Mouse (Mus musculus): ENCODE results near the gene Jade3. TPM values are rescaled to one million over a fixed set of nuclear protein-coding genes. Genes with fewer than 3 reads are reported as not detected.
A peak's percentile ranks its signal among the peaks of the same experiment; 100 is the strongest.

The Jade3 gene
- polyA plus RNA-seq, 1 experiment from 2014 or later: 10.1 TPM

DNA sequence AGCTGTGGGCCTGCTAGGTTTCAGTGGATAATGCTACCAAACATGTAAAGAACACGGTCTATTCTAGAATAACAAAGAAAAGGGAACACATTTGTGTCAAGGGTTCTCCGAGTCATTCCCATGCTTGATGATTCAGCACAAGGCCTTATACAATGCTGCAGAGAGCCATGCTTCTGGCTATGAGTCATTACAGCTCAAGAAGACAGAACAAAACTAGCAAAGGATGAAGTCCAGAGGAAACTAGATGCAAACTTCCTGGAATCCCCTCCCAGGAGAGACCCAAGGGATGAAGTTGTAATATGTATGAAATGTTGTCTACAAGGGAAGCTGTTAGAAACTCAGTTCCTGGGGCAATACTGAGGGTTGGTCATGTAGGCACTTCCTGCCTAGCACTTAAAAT is 7.0 kb upstream of the Jade3 start:
- H3K36me3 ChIP-seq: no peaks in the 10 kb centered on the region
- no peak overlapping the region for H3K4me2 ChIP-seq (replicated peaks)
- 0 out of 2 replicates have a peak, but pooled peaks cover 2% of the 10 kb centered on the region for H3K9me3 ChIP-seq
- no peaks in the 10 kb centered on the region for H3K4me1 ChIP-seq
- no peaks in the 10 kb centered on the region for H3K27me3 ChIP-seq
- no peak for ATAC-seq (ENCODE audit: low FRiP score, low read depth)
- 90% methylated on average over 2 of the region's 2 CpGs for WGBS
- H3K27ac ChIP-seq (replicated peaks): no peak overlapping the region
- H3K9ac ChIP-seq (replicated peaks): no peak overlapping the region
- H3K4me3 ChIP-seq: no peak overlapping the region

DNA sequence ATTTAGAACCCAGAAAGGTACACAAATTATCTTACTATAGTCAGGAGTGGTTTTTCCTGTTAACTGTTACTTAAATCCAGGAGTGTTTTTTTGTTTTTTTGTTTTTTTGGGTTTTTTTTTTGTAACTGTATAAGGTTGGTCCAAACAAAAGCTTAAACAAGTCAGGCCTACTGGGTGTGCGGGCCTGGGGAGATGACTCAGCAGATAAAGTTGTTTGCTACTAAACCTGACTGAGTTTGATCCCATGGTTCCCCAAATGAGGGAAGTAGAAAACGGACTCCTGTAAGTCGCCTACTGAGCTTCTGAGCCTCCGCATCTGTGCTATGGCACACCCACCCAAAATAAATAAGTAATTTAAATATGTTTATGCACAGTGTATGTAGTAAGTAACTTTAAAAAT is 6.0 kb upstream of the Jade3 start:
- Histone ChIP-seq H3K4me3 (no peak overlapping the region), H3K9ac (replicated peaks) (no peak overlapping the region), H3K36me3 (no peaks in the 10 kb centered on the region), H3K27me3 (no peaks in the 10 kb centered on the region), H3K4me1 (no peaks in the 10 kb centered on the region), H3K27ac (replicated peaks) (no peak overlapping the region), H3K4me2 (replicated peaks) (no peak overlapping the region), H3K9me3 (0 out of 2 replicates have a peak, but pooled peaks cover 2% of the 10 kb centered on the region)
- ATAC-seq (ENCODE audit: low FRiP score, low read depth): no peak
- WGBS: 78% methylated on average over 4 of the region's 4 CpGs

DNA sequence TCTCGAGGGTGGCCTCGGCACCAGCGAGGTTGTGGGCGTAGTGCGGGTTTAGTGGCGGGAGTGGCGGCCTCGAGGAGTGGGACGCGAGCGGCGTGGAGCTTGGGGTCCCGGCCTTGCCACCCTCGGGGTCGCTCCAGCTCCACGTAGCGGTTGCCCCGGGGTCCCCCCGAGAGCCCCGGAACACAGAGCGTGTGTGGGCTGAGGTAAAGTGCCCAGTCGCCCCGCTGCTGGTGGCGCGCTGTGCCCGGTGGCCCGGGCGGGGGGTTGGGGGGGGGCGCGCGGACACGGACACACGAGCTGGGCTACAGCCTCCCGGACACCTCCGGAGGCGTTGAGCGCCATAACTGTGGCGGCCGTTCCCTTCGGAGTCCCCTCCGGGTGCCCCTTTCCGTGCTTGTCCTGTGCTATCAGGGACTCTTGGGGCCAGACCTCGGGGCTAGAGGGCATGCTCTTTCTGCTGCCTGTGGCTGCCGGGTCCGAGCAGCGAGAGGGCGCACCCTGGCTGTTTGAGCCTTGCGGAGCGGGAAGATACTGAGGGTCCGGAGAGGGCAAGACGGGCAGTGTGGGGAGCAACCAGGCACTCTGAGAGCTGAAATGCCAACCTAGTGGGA is 456 bp downstream of the Jade3 start:
- H3K4me1 ChIP-seq: no peaks in the 10 kb centered on the region
- no peaks in the 10 kb centered on the region for H3K27me3 ChIP-seq
- H3K36me3 ChIP-seq: no peaks in the 10 kb centered on the region
- H3K4me2 ChIP-seq (replicated peaks): peak overlapping the region; percentile 54
- H3K4me3 ChIP-seq: peak overlapping the region; percentile 65
- peak overlapping the region; percentile 81 for H3K27ac ChIP-seq (replicated peaks)
- ATAC-seq (ENCODE audit: low FRiP score, low read depth): peak; percentile 50
- H3K9ac ChIP-seq (replicated peaks): peak overlapping the region; percentile 72
- H3K9me3 ChIP-seq: no peaks in the 10 kb centered on the region
- WGBS: 36% methylated on average over 49 of the region's 51 CpGs

DNA sequence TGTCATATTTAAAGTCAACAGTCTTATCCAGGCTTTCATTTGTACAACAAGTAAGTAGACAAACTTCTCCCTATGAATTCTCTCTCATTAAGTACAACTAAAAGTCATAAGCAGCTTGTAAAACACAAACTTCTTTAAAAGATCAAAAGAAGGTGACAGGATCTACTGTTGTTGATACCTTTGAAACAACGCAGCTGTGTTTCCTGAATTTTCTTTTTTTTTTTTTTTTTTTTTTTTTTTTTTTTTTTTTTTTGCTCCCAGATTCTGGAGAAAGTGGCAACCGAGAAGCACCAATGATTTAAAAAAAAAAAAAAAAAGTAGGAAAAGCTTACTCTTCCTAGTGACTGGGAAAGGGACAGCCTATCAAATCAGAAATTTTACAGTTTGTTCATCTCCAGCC is 57.7 kb downstream of the Jade3 start:
- 75% methylated on average over 2 of the region's 2 CpGs for WGBS
- Histone ChIP-seq H3K27ac (replicated peaks) (no peak overlapping the region), H3K4me2 (replicated peaks) (no peak overlapping the region), H3K4me3 (no peak overlapping the region), H3K27me3 (no peaks in the 10 kb centered on the region), H3K4me1 (no peaks in the 10 kb centered on the region), H3K9ac (replicated peaks) (no peak overlapping the region), H3K36me3 (no peaks in the 10 kb centered on the region), H3K9me3 (no peaks in the 10 kb centered on the region)
- ATAC-seq (ENCODE audit: low FRiP score, low read depth): no peak

DNA sequence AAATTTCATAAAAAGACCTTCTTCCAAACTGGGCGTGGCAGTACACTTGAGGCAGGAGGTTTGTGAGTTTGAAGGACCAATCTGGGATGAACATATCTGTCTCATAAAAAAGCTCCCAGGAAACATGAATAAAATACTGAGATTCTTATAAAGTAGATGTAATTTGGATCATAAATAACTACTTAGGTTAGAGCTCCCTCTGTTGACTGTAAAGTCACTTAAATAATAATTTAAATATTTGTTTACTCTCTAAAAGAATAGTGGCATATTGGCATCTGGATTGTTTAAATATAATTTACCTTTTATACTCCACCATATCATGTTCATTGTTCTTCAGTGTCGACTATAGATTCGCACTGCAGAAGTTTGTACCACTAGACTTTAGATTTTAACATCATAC is 72.2 kb downstream of the Jade3 start:
- Histone ChIP-seq H3K4me3 (no peak overlapping the region), H3K27ac (replicated peaks) (no peak overlapping the region), H3K36me3 (peaks cover 7% of the 10 kb centered on the region; the same call in 1 of the 2 replicates), H3K4me1 (no peaks in the 10 kb centered on the region), H3K9ac (replicated peaks) (no peak overlapping the region), H3K27me3 (no peaks in the 10 kb centered on the region), H3K4me2 (replicated peaks) (no peak overlapping the region), H3K9me3 (no peaks in the 10 kb centered on the region)
- no peak for ATAC-seq (ENCODE audit: low FRiP score, low read depth)
- WGBS: 83% methylated on average over 3 of the region's 3 CpGs

DNA sequence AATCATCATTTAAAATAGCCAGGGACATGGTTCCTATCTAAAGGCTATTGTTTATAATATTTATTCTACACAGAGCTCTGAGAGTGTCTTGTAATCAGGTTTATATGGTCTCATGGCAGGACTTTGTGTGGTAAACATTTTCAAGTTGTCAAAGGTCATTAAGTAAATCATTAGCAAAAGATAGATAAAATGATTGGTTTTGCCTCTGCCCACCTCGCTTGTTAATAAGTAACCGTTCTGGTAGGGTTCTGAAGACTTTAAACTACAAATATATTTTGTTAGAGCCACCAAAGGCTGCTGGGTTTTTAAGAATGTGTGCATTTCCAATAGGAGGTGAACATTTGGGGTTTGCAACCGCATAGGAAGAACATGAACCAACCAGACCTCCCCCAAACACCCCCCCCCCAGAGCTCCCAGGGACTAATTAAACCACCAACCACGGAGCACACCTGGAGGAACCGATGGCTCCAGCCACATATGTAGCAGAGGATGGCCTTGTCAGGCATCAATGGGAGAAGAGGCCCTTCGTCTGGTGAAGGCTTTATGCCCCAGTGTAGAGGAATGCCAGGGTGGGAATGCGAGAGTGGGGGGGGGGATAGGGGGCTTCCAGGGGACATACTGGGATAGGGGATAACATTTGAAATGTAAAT is 94.9 kb downstream of the Jade3 start:
- 82% methylated on average over 7 of the region's 7 CpGs for WGBS
- no peak overlapping the region for H3K27ac ChIP-seq (replicated peaks)
- H3K36me3 ChIP-seq: peaks cover 9% of the 10 kb centered on the region; the same call in 1 of the 2 replicates
- no peaks in the 10 kb centered on the region for H3K9me3 ChIP-seq
- H3K9ac ChIP-seq (replicated peaks): no peak overlapping the region
- no peak overlapping the region for H3K4me2 ChIP-seq (replicated peaks)
- no peak for ATAC-seq (ENCODE audit: low FRiP score, low read depth)
- H3K4me1 ChIP-seq: no peaks in the 10 kb centered on the region
- H3K27me3 ChIP-seq: no peaks in the 10 kb centered on the region
- no peak overlapping the region for H3K4me3 ChIP-seq

DNA sequence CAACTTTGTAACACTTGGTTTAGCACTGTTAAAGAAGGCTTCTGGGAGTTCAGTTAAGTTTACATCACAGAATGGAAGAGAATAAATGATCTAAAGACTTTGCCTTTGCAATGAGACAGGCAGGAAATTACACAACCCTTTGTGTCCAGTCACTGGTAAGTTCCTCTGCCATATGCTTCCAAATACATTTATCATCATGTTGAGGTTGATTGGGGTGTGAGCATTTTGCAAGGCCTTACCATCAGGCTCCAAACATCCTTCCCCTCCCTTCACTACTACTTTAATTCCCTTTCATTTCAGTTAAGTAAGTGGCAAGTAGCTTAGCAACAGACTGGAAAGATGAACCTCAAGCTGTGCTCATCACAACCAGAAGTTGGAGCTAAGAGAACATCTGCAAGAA is 96.1 kb downstream of the Jade3 start:
- Histone ChIP-seq H3K9me3 (no peaks in the 10 kb centered on the region), H3K4me3 (no peak overlapping the region), H3K4me1 (no peaks in the 10 kb centered on the region), H3K9ac (replicated peaks) (no peak overlapping the region), H3K36me3 (peaks cover 4% of the 10 kb centered on the region; the same call in 1 of the 2 replicates), H3K4me2 (replicated peaks) (no peak overlapping the region), H3K27ac (replicated peaks) (no peak overlapping the region), H3K27me3 (no peaks in the 10 kb centered on the region)
- no peak for ATAC-seq (ENCODE audit: low FRiP score, low read depth)

DNA sequence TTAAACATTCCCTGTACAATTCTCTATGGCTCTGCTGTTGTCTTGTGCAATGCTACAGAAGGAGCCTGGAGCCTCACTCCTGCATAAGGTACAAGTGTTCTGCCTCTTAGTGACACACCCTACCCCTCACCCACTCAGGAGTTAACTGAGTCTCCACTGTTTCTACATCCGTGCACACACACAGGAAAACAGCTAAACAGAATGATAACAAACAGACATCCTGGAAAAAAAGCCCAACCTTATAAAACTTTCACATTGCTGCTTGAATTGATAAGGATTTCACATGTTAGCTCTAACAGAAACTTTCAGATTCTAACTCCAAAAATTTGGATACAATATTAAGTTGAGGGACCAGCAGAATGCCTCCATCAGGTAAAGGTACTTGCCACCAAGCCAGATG is 107.1 kb downstream of the Jade3 start:
- H3K4me2 ChIP-seq (replicated peaks): no peak overlapping the region
- WGBS: 74% methylated on average over 1 of the region's 1 CpGs
- H3K4me1 ChIP-seq: no peaks in the 10 kb centered on the region
- no peak overlapping the region for H3K9ac ChIP-seq (replicated peaks)
- ATAC-seq (ENCODE audit: low FRiP score, low read depth): no peak
- no peak overlapping the region for H3K27ac ChIP-seq (replicated peaks)
- no peaks in the 10 kb centered on the region for H3K36me3 ChIP-seq
- no peaks in the 10 kb centered on the region for H3K27me3 ChIP-seq
- H3K9me3 ChIP-seq: no peaks in the 10 kb centered on the region
- H3K4me3 ChIP-seq: no peak overlapping the region

DNA sequence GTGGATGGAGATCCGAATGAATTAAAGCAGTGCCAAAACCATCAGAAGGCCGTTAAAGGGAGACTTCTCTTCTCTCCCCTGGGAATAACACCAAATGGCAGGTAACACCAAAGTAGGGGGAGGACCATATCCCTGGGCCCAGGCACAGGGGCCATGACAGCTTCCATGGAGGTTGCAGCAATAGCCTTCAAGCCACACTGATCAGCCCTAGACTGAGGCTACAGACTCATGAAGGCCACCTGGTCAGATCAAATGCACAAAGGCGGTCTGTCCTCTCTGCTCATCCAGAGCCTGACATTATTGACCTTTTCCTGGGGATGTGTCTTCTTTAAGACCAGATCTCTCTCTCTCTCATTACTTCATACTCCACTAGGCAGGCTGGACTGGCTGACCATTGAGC is 118.4 kb downstream of the Jade3 start:
- Histone ChIP-seq H3K27ac (replicated peaks) (no peak overlapping the region), H3K4me1 (no peaks in the 10 kb centered on the region), H3K9me3 (no peaks in the 10 kb centered on the region), H3K9ac (replicated peaks) (no peak overlapping the region), H3K4me3 (no peak overlapping the region), H3K27me3 (no peaks in the 10 kb centered on the region), H3K4me2 (replicated peaks) (no peak overlapping the region), H3K36me3 (no peaks in the 10 kb centered on the region)
- WGBS: 90% methylated on average over 3 of the region's 3 CpGs
- no peak for ATAC-seq (ENCODE audit: low FRiP score, low read depth)

DNA sequence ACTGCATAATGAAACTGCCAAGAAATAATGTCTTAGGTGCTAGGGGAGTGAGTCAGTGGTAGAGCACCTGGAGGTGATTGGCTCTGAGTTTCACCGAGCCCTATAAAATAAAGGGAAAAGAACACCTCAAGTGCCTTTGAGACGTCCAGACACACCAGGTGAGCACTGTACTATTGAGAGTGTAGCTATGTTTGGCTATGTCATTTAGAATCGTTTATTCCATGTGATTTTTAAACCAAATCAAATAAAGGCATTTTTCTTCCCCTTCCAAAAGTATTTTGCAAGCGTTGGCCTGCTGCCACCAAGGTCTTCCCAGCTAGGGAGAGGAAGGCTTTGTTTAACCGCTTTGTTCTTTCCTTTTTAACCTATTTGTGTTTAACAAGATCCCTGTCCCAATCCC is 122.1 kb downstream of the Jade3 start:
- H3K27ac ChIP-seq (replicated peaks): no peak overlapping the region
- H3K9me3 ChIP-seq: no peaks in the 10 kb centered on the region
- ATAC-seq (ENCODE audit: low FRiP score, low read depth): no peak
- peak overlapping the region; percentile 37; the same call in 1 of the 2 replicates for H3K4me3 ChIP-seq
- H3K27me3 ChIP-seq: no peaks in the 10 kb centered on the region
- no peaks in the 10 kb centered on the region for H3K36me3 ChIP-seq
- H3K9ac ChIP-seq (replicated peaks): no peak overlapping the region
- peak overlapping the region; percentile 50 for H3K4me2 ChIP-seq (replicated peaks)
- 55% methylated on average over 5 of the region's 5 CpGs for WGBS
- no peaks in the 10 kb centered on the region for H3K4me1 ChIP-seq

DNA sequence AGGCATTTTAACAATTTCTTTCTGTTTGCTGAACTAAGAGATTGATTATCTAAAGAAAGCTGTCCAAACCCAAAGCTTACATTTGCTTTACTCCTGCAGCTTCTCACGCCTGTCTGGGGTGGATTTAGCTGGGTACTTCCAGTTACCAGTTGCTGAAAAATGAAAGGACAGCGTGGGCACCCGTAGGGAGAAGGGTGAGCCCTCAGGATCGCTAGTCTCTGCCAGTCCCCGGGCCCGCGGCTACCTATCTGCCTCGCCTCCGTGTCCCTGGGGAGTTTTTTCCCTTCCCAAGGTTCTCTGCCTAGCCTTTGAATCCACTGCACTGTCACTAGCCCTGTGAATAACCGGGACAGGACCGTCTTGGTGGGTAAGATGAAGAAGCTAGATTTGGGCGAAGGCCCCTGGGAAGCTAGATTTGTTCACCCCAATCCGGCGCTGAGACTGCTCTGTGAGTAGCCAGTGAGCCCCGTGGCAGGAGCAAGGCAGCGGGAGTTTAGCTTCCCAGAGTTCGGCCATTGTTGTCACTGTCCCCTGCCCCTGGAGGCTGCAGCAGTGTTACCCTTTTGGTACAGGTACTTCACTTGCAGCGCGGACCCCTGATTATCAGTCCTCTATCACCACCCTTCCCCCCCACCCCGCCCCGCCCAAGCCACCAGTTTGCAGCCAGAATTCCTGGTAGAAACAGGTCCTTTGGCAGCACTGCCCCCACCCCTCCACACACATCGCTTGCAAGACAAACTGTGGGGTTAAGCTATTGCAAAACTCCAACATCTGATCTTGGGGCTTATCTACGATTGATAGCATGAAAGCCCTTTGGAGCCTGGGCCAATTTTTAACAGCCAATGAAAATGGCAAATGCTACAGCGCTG is 122.8 kb downstream of the Jade3 start:
- Histone ChIP-seq H3K4me2 (replicated peaks) (peak overlapping the region; percentile 50), H3K9me3 (no peaks in the 10 kb centered on the region), H3K27me3 (no peaks in the 10 kb centered on the region), H3K27ac (replicated peaks) (no peak overlapping the region), H3K4me1 (no peaks in the 10 kb centered on the region), H3K4me3 (peak overlapping the region; percentile 37), H3K9ac (replicated peaks) (peak overlapping the region; percentile 43), H3K36me3 (no peaks in the 10 kb centered on the region)
- peak; percentile 65; the same call in 1 of the 2 replicates for ATAC-seq (ENCODE audit: low FRiP score, low read depth)
- 20% methylated on average over 24 of the region's 24 CpGs for WGBS

DNA sequence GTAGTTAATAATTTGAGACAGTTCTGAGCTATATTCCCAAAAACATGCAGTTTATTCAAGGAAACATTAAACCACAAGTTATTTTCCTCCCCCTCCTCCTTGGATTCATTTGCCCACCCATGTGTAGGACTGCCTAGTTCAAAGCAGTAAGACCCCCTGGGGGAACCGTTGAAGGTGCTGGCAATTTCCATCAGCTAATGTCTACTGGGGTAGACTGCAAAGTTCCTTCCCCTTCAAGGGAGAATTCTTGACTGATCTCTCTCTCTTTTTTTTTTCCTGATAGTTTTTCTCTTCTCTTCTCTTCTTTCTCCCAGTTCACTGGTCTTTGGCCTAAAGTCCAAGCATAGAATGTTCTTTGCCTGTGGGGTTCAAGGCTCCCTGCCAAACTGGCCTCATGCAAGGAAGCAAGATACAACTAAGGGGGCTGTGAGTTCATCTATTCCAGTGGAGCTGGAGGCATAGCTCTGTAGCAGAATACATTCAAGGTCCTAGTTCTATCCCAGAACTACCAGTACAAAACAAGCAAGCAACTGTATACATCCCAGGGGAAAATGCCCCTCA is 123.5 kb downstream of the Jade3 start:
- Histone ChIP-seq H3K4me2 (replicated peaks) (peak overlapping the region; percentile 50; the same call in 1 of the 2 replicates), H3K27ac (replicated peaks) (no peak overlapping the region), H3K4me1 (no peaks in the 10 kb centered on the region), H3K36me3 (no peaks in the 10 kb centered on the region), H3K9ac (replicated peaks) (no peak overlapping the region), H3K27me3 (no peaks in the 10 kb centered on the region), H3K4me3 (no peak overlapping the region), H3K9me3 (no peaks in the 10 kb centered on the region)
- no peak for ATAC-seq (ENCODE audit: low FRiP score, low read depth)
- 39% methylated on average over 1 of the region's 1 CpGs for WGBS

Data from midbrain, embryonic 12.5 days (tissue).